Mouse (Mus musculus): ENCODE measurements around the gene Map3k5. TPM values are rescaled to one million over a fixed set of nuclear protein-coding genes. Genes with fewer than 3 reads are reported as not detected.

Gene Map3k5
- total and polyA plus RNA-seq, 3 experiments: 0.35 to 0.97 TPM; not detected in 1

DNA sequence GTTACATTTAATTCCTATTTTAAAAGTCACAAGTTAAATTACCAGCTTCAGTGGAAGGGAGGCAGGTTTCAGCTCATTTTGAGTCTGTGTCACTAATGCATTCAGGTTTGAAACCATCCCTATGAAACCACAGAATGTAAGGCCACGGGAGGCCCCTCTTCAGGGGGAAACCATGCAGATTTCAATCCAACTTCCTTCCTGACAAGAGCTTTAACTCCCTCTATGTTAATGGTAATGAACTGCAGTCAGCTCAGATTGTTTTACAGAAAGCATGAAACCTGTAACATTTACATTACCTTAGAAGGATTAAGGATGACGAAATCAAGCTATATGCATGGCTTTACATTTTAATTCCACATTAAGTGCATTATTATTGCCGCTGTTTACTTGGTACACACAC lies 42.6 kb upstream of the Map3k5 start:
- TF ChIP-seq CTCF (IDR thresholded peaks at IDR 0.05 in 2 of 3, conservative IDR thresholded peaks at IDR 0.05 in 1 of 3; ENCODE audit: control insufficient read depth in 1 of 3, insufficient read depth in 1 of 3, low read depth in 2 of 3, low read length in 3 of 3, poor library complexity in 1 of 3, severe bottlenecking in 1 of 3): peak in 2 of 3 experiments; percentile 6 to 36; a peak in 2 of 6 replicates
- TF ChIP-seq KAT2A (conservative IDR thresholded peaks at IDR 0.05; ENCODE audit: low read depth, low read length): no peak
- TF ChIP-seq RCOR1 (IDR thresholded peaks at IDR 0.05; ENCODE audit: low read depth, low read length): peak; percentile 41; the same call in 1 of the 2 replicates
- peak; percentile 40 for TF ChIP-seq SMC3 (IDR thresholded peaks at IDR 0.05; ENCODE audit: low read depth, low read length)
- TF ChIP-seq MAX (IDR thresholded peaks at IDR 0.05; ENCODE audit: low read length): no peak
- TF ChIP-seq RAD21 (IDR thresholded peaks at IDR 0.05; ENCODE audit: low read depth, low read length): peak; percentile 39
- H3K9ac ChIP-seq (ENCODE audit: control insufficient read depth, low read depth, low read length, poor library complexity, severe bottlenecking): no peak overlapping the region
- H3K27me3 ChIP-seq (ENCODE audit: control insufficient read depth in 1 of 2, insufficient read depth in 2 of 2, low read length in 2 of 2): no peaks in the 10 kb centered on the region
- no peaks in the 10 kb centered on the region for H3K79me2 ChIP-seq (ENCODE audit: control insufficient read depth, insufficient read depth, low read length, poor library complexity)
- peaks cover 6 to 8% of the 10 kb centered on the region in 2 experiments for H3K4me1 ChIP-seq (ENCODE audit: control insufficient read depth in 1 of 2, insufficient read depth in 2 of 2, low read length in 2 of 2)
- H3K27ac ChIP-seq (ENCODE audit: control insufficient read depth, low read depth, low read length): no peak overlapping the region
- peaks cover 0 to 5% of the 10 kb centered on the region in 2 experiments; a peak in 2 of 4 replicates for H3K36me3 ChIP-seq (ENCODE audit: control insufficient read depth in 1 of 2, insufficient read depth in 2 of 2, low read length in 2 of 2)
- peak; percentile 62 for DNase-seq (ENCODE audit: low read depth, low spot score)
- no peaks in the 10 kb centered on the region for H3K9me3 ChIP-seq (replicated peaks; ENCODE audit: insufficient read depth, low read length)
- no peak overlapping the region for H3K4me3 ChIP-seq (ENCODE audit: control insufficient read depth in 1 of 2, insufficient read depth in 1 of 2, low read depth in 2 of 2, low read length in 2 of 2)

DNA sequence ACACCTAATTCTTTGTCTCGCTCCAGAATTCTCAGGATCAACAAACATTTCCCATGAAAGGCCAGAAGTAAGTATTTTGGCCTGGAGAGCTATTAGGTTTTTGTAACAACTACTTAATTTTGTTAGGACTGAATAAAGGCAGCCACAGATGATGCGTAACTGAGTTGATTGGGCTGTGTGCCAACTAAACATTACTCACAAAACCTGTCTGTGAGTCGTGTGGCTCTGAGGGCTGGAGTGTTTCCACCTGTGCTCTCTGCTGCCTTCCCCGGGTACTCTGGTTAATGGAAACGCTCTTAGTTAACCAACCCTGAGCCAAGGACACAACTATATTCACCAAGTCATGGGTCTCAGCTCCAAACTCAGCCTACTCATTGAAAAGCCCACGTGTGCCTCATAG lies 41.1 kb upstream of the Map3k5 start:
- Histone ChIP-seq H3K4me1 (ENCODE audit: control insufficient read depth in 1 of 2, insufficient read depth in 2 of 2, low read length in 2 of 2) (peaks cover 2 to 3% of the 10 kb centered on the region in 2 experiments; a peak in 1 of 4 replicates), H3K27me3 (ENCODE audit: control insufficient read depth in 1 of 2, insufficient read depth in 2 of 2, low read length in 2 of 2) (no peaks in the 10 kb centered on the region), H3K4me3 (ENCODE audit: control insufficient read depth in 1 of 2, insufficient read depth in 1 of 2, low read depth in 2 of 2, low read length in 2 of 2) (no peak overlapping the region), H3K36me3 (ENCODE audit: control insufficient read depth in 1 of 2, insufficient read depth in 2 of 2, low read length in 2 of 2) (peaks cover 0 to 2% of the 10 kb centered on the region in 2 experiments; a peak in 1 of 4 replicates), H3K79me2 (ENCODE audit: control insufficient read depth, insufficient read depth, low read length, poor library complexity) (no peaks in the 10 kb centered on the region), H3K9ac (ENCODE audit: control insufficient read depth, low read depth, low read length, poor library complexity, severe bottlenecking) (no peak overlapping the region), H3K27ac (ENCODE audit: control insufficient read depth, low read depth, low read length) (no peak overlapping the region), H3K9me3 (replicated peaks; ENCODE audit: insufficient read depth, low read length) (no peaks in the 10 kb centered on the region)
- DNase-seq (ENCODE audit: low read depth, low spot score): no peak
- no peak for TF ChIP-seq MYC (IDR thresholded peaks at IDR 0.05; ENCODE audit: low read depth, low read length)
- TF ChIP-seq NELFE (IDR thresholded peaks at IDR 0.05; ENCODE audit: low read depth, low read length): no peak
- TF ChIP-seq ZC3H11A (IDR thresholded peaks at IDR 0.05; ENCODE audit: low read depth, low read length): no peak
- TF ChIP-seq HCFC1 (IDR thresholded peaks at IDR 0.05; ENCODE audit: low read depth, low read length): no peak
- no peak for TF ChIP-seq POLR2AphosphoS5 (IDR thresholded peaks at IDR 0.05; ENCODE audit: borderline replicate concordance, low read depth, low read length)
- TF ChIP-seq TBP (IDR thresholded peaks at IDR 0.05; ENCODE audit: low read depth, low read length): no peak
- no peak for TF ChIP-seq TAL1 (IDR thresholded peaks at IDR 0.05; ENCODE audit: low read length)
- no peak for TF ChIP-seq MEF2A (IDR thresholded peaks at IDR 0.05; ENCODE audit: extremely low read depth, insufficient replicate concordance, low read depth, low read length, poor library complexity, severe bottlenecking)
- TF ChIP-seq E2F4 (IDR thresholded peaks at IDR 0.05; ENCODE audit: borderline replicate concordance, low read depth, low read length): no peak
- no peak for TF ChIP-seq UBTF (IDR thresholded peaks at IDR 0.05; ENCODE audit: borderline replicate concordance, insufficient read depth, low read depth, low read length)
- TF ChIP-seq SIN3A (IDR thresholded peaks at IDR 0.05; ENCODE audit: low read length): no peak
- TF ChIP-seq MAFK (IDR thresholded peaks at IDR 0.05; ENCODE audit: borderline replicate concordance, low read depth, low read length): no peak
- TF ChIP-seq CHD1 (IDR thresholded peaks at IDR 0.05; ENCODE audit: low read depth, low read length): no peak
- no peak for TF ChIP-seq KAT2A (conservative IDR thresholded peaks at IDR 0.05; ENCODE audit: low read depth, low read length)
